Mouse (Mus musculus) midbrain, postnatal 0 days (tissue): ENCODE data around the gene Anp32e. TPM values are rescaled to one million over a fixed set of nuclear protein-coding genes. Genes with fewer than 3 reads are reported as not detected.
"Not testable (repeated sequence)": the region's sequence is repeated elsewhere in the genome, so short reads cannot be mapped to it uniquely, and the experiment has no call there.

Source experiments
- ATAC-seq: fragments of 200-750 bp; cut with Nextera tagmentation; 2 replicates; pipeline ENCODE4 v1.8.0; 2017; ENCODE audit warnings: moderate number of reproducible peaks, mild to moderate bottlenecking, moderate TSS enrichment, moderate library complexity; ENCODE audit not compliant: low FRiP score
- DNase-seq: peaks from one replicate; pipeline ENCODE4 v3.0.0-alpha.2; 2015; ENCODE audit warnings: low spot score
- H3K27ac ChIP-seq: fragments of 300-500 bp; sonication (generic); 2 replicates; pipeline ENCODE4 v1.5.1; 2014; ENCODE audit warnings: low read depth, mild to moderate bottlenecking, low read length, mixed read lengths
- H3K27me3 ChIP-seq: fragments of 300-500 bp; sonication (generic); 2 replicates; pipeline ENCODE4 v1.6.1; 2014; ENCODE audit warnings: low read length, control low read depth, mixed read lengths; ENCODE audit not compliant: insufficient read depth
- H3K36me3 ChIP-seq: fragments of 300-500 bp; sonication (generic); 2 replicates; pipeline ENCODE4 v1.6.1; 2014; ENCODE audit warnings: low read length, control low read depth, mixed read lengths; ENCODE audit not compliant: insufficient read depth
- H3K4me1 ChIP-seq: fragments of 300-500 bp; sonication (generic); 2 replicates; pipeline ENCODE4 v1.6.1; 2014; ENCODE audit warnings: mild to moderate bottlenecking, control low read depth, antibody characterized with exemption, low read length, mixed read lengths; ENCODE audit not compliant: insufficient read depth
- H3K4me2 ChIP-seq: fragments of 300-500 bp; sonication (generic); 2 replicates; pipeline ENCODE4 v1.6.1; 2014; ENCODE audit warnings: low read depth, mild to moderate bottlenecking, low read length, mixed read lengths; ENCODE audit not compliant: poor library complexity, severe bottlenecking
- H3K4me3 ChIP-seq: fragments of 300-500 bp; sonication (generic); 2 replicates; pipeline ENCODE4 v1.5.1; 2014; ENCODE audit warnings: low read depth, mild to moderate bottlenecking, low read length, moderate library complexity
- H3K9ac ChIP-seq: fragments of 300-500 bp; sonication (generic); replicated peaks from 2 replicates; pipeline ENCODE4 v1.6.1; 2014; ENCODE audit warnings: mild to moderate bottlenecking, low read length, moderate library complexity, mixed read lengths; ENCODE audit not compliant: poor library complexity, severe bottlenecking
- H3K9me3 ChIP-seq: fragments of 300-500 bp; sonication (generic); 2 replicates; pipeline ENCODE4 v1.6.1; 2016; ENCODE audit warnings: low read length, control low read depth
- CTCF ChIP-seq: IDR thresholded peaks from 2 replicates; pipeline ENCODE4 v1.5.1; 2016; ENCODE audit warnings: antibody characterized with exemption, mild to moderate bottlenecking
- WGBS: fragments of 180-500 bp; shearing (Covaris S2); extraction: QIAGEN DNeasy Blood & Tissue Kit; methylation state at CpG from one replicate; pipeline ENCODE4 v1.1.7; 2014; 5-methylcytosine and 5-hydroxymethylcytosine counted together
- polyA plus RNA-seq: library from polyadenylated mRNA; unstranded; fragments of >200 nt; fragmentation: Nextera tagmentation; extraction: Ambion mirVana; gene quantifications from 2 replicates; pipeline ENCODE4 v1.2.1, GENCODE M21; 2015
- total RNA-seq: library from RNA; depleted of rRNA; stranded (reverse); fragments of >200 nt; gene quantifications from 2 replicates; pipeline ENCODE4 v1.2.3, GENCODE M21; 2014

Anp32e gene
- total and polyA plus RNA-seq, 2 experiments from 2014 or later = 24.7 to 86.9 TPM

- Histone ChIP-seq H3K4me3 (no peak overlapping the region), H3K9me3 (no peaks in the 10 kb centered on the region), H3K4me1 (no peaks in the 10 kb centered on the region), H3K36me3 (peaks cover 16% of the 10 kb centered on the region; the same call in 1 of the 2 replicates), H3K27ac (no peak overlapping the region), H3K27me3 (no peaks in the 10 kb centered on the region), H3K9ac (no peak overlapping the region), H3K4me2 (no peak overlapping the region)
- WGBS = 84% methylated on average over 6 of the region's 6 CpGs
- TF ChIP-seq CTCF = no peak
- no peak for DNase-seq
- ATAC-seq = no peak
These were observed 13.7 kb downstream of the Anp32e start for GRCm38 (mm10) chr3:95942749-95943148.

GRCm38 (mm10) chr3:95943226-95943625 is 14.2 kb downstream of the Anp32e start:
- Histone ChIP-seq H3K27ac (no peak overlapping the region), H3K4me1 (no peaks in the 10 kb centered on the region), H3K36me3 (peaks cover 14% of the 10 kb centered on the region; the same call in 1 of the 2 replicates), H3K27me3 (no peaks in the 10 kb centered on the region), H3K9ac (no peak overlapping the region), H3K4me3 (no peak overlapping the region), H3K4me2 (no peak overlapping the region), H3K9me3 (no peaks in the 10 kb centered on the region)
- no peak for TF ChIP-seq CTCF
- ATAC-seq (no peak), DNase-seq (no peak)
- WGBS = 89% methylated on average over 7 of the region's 7 CpGs

GRCm38 (mm10) chr3:95944742-95945141 is 15.7 kb downstream of the Anp32e start:
- WGBS = 91% methylated on average over 8 of the region's 8 CpGs
- no peaks in the 10 kb centered on the region for H3K27me3 ChIP-seq
- no peaks in the 10 kb centered on the region for H3K4me1 ChIP-seq
- TF ChIP-seq CTCF = no peak
- DNase-seq (no peak), ATAC-seq (no peak)
- H3K9ac ChIP-seq = no peak overlapping the region
- no peak overlapping the region for H3K4me3 ChIP-seq
- H3K27ac ChIP-seq = no peak overlapping the region
- H3K4me2 ChIP-seq = no peak overlapping the region
- peaks cover 11% of the 10 kb centered on the region; the same call in 1 of the 2 replicates for H3K36me3 ChIP-seq
- no peaks in the 10 kb centered on the region for H3K9me3 ChIP-seq

- H3K9me3 ChIP-seq = no peaks in the 10 kb centered on the region
- no peaks in the 10 kb centered on the region for H3K4me1 ChIP-seq
- DNase-seq (peak; percentile 22), ATAC-seq (no peak)
- no peak for TF ChIP-seq CTCF
- no peaks in the 10 kb centered on the region for H3K27me3 ChIP-seq
- 0 out of 2 replicates have a peak overlapping the region, but pooled peaks have one; percentile 8 for H3K9ac ChIP-seq
- no peak overlapping the region for H3K27ac ChIP-seq
- no peak overlapping the region for H3K4me2 ChIP-seq
- H3K36me3 ChIP-seq = peaks cover 11% of the 10 kb centered on the region; the same call in 1 of the 2 replicates
- no peak overlapping the region for H3K4me3 ChIP-seq
- 79% methylated on average over 14 of the region's 14 CpGs for WGBS
These were observed 16.7 kb downstream of the Anp32e start for GRCm38 (mm10) chr3:95945731-95946240.

- TF ChIP-seq CTCF = no peak
- ATAC-seq = no peak
- H3K27ac ChIP-seq = no peak overlapping the region
- DNase-seq = no peak
- H3K4me2 ChIP-seq = no peak overlapping the region
- no peaks in the 10 kb centered on the region for H3K9me3 ChIP-seq
- no peaks in the 10 kb centered on the region for H3K27me3 ChIP-seq
- H3K4me3 ChIP-seq = no peak overlapping the region
- WGBS = 89% methylated on average over 5 of the region's 5 CpGs
- no peaks in the 10 kb centered on the region for H3K4me1 ChIP-seq
- no peak overlapping the region for H3K9ac ChIP-seq
- H3K36me3 ChIP-seq = peaks cover 5% of the 10 kb centered on the region; the same call in 1 of the 2 replicates
These were observed 19.3 kb downstream of the Anp32e start for GRCm38 (mm10) chr3:95948325-95948724.

- H3K4me2 ChIP-seq = peak overlapping the region; percentile 50
These were observed 21.9 kb downstream of the Anp32e start for GRCm38 (mm10) chr3:95950763-95951551.

GRCm38 (mm10) chr3:95951566-95951965 is 22.5 kb downstream of the Anp32e start:
- Histone ChIP-seq H3K27ac (peak overlapping the region; percentile 97), H3K4me2 (peak overlapping the region; percentile 50), H3K4me3 (peak overlapping the region; percentile 48), H3K9ac (peak overlapping the region; percentile 77)
- WGBS = 73% methylated on average over 12 of the region's 12 CpGs
- not testable (repeated sequence) for H3K4me1 ChIP-seq, H3K9me3 ChIP-seq, DNase-seq, H3K27me3 ChIP-seq, H3K36me3 ChIP-seq
- 0 out of 2 replicates have a peak, but pooled peaks have one; percentile 20 for ATAC-seq

More at GRCm38 (mm10) chr3:95950763-95951551, 21.9 kb downstream of the Anp32e start:
- no peaks in the 10 kb centered on the region for H3K4me1 ChIP-seq
- H3K4me3 ChIP-seq = peak overlapping the region; percentile 48
- H3K27me3 ChIP-seq = no peaks in the 10 kb centered on the region
- H3K9ac ChIP-seq = peak overlapping the region; percentile 77
- ATAC-seq (peak; percentile 97), DNase-seq (peak; percentile 96)
- peak overlapping the region; percentile 97 for H3K27ac ChIP-seq
- H3K36me3 ChIP-seq = 0 out of 2 replicates have a peak, but pooled peaks cover 1% of the 10 kb centered on the region
- no peaks in the 10 kb centered on the region for H3K9me3 ChIP-seq
- TF ChIP-seq CTCF = no peak
- WGBS = 1% methylated on average over 49 of the region's 49 CpGs
